Mouse (Mus musculus): ENCODE data around the gene Sympk.
A peak's percentile ranks its signal among the peaks of the same experiment; 100 is the strongest.

Gene Sympk

DNA sequence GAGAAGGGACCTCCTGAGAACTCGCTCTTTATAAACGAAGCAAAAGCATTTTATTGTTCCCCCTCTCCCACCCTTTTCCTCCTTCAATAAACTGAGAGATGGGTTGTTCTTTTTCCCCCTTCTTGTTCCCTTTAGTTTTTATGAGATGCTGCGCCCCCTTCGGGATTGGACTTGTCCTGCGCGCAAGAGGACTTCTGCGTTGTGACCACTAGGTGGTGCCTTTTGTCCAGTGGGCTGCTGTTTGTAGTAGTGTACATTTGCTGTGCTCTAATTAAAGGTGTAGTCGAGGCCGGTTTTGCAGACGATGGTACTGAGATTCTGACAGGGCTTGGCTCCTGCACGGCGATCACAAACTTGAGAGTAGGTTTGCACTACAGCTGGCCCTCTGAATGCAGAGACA, 17.7 kb upstream of the Sympk start:
- peak; percentile 82 to 95 for DNase-seq (ENCODE audit: inconsistent age in 2 of 2, low spot score in 1 of 2)

DNA sequence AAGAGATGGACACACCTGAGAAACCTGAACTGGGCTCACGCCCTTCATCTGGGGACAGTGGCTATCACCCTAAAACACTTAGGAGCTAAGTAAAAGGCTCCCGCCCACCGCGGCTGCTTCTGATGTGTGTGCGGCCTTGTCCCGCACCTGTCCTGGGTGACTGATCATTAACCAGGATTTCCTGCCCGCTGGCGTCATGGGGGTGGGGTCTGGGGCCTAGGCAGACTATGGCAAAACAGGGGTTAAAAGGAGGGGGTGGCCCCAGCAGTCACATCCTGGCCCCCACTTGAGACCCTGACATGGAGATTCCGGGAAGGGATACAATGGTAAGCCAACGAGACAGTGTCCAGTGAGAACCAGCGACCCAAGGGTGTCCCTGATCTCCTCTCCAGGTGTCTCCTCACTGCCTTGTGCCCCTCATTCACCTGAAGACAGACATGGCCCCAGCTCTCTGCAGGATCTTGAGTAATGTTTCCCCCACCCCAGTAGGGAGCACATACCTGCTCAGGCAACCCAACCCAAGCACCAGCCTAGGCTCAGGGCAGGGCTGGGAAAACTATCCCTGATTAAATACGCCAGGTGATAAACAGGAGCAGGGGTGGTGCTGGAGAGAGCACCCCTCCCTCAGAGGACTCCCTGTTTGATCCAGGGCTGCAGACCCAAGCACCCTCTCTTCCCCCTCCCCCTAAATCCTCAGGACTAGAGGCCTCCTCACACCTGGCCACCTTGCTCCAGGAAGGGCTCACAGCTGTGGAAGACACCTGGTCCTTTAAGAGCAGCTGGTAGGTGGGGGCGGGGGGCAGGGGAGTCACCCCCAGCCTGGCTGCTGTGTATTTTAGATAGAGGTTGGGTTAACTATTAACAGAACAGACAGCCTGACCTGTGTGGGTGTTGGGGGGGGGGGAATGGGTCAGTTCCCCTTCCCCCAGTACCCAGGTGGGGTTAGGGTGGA, 16.9 kb upstream of the Sympk start:
- DNase-seq (ENCODE audit: inconsistent age in 2 of 2, low spot score in 1 of 2) = peak in 1 of 2 experiments; percentile 48

DNA sequence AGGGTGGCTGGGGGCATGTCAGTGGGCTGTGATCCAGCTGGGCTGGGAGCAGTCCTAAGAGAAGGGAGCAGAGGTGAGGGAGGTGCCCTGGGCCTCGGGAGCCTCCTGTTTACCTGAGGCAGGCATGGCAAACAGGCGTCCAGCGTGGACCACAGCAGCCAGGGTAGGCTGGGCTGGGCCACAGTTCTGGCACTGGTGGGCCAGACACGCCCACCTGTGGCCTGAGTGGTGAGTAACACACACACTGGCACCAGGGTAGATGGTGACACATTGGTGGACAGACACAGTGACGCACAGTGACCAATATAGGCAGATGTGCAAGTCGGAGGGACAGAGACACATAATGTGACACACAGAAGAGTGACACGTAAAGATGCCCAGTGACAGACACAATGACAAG, 13.6 kb upstream of the Sympk start:
- DNase-seq (ENCODE audit: inconsistent age in 2 of 2, low spot score in 1 of 2) = peak in 1 of 2 experiments; percentile 56

DNA sequence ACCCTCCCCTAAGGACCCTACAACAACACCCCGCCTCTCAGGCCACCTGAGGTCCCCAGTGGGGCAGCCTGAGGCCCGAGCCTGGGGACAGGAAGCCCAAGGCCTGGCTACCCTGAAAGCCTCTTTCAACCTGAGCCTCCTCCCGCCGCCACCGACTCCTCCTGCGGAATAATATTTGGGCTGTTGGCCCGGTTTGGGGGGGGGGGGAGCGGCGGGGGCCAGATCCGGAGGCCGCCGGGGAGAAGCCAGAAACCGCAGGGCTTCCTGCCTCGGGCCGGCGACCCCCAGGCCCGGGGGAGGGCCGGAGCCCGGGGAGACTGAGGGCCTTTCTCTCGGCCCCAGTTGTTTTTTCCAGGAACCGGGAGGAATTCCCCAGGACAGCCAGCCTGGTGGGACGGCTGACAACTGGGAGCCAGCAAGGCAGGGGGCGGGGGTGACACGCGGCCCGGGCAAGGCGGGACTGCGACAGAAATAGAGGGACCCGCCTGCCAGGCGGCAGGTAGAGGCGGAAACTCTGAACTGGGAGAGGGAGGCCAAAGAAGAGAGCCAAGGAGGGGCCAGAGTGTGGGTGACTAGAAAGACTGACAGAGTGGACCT, 12.1 kb upstream of the Sympk start:
- DNase-seq (ENCODE audit: inconsistent age in 2 of 2, low spot score in 1 of 2) = peak; percentile 56 to 79

DNA sequence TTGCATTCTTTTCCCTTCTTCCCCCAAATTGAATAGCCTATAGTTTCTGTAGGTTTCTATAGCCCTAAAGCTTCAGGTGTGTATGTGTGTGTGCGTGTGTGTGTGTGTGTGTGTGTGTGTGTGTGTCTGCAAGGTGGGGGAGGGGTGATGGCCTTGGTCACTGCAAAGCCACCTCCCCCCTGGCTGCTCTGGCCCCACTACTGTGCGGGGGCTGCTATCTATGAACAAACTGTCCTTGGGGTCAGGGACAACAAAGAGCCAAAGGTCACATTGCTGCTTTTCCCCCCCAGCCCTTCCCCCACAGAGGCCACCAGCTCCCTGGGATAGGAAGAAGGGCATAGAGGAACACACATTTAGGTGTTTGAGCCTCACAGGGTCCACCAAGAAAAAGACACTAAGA, 11.3 kb upstream of the Sympk start:
- peak; percentile 52 to 58 for DNase-seq (ENCODE audit: inconsistent age in 2 of 2, low spot score in 1 of 2)

DNA sequence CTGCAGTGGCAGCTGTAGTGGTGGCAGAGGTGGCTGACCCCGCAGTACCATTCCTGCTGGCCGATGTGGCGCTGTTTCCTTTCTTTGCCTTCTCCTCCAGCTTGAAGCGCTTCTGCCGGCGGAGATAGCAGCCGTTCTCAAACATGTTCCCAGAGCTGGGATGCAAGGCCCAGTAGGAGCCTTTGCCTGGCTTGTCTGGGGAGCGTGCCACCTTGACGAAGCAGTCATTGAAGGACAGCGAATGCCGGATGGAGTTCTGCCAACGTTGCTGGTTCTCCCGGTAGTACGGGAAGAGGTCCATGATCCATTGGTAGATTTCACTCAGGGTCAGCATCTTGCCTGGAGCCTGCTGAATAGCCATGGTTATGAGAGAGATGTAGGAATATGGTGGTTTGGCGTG, 9.7 kb upstream of the Sympk start:
- no peak for DNase-seq (ENCODE audit: inconsistent age in 2 of 2, low spot score in 1 of 2)

DNA sequence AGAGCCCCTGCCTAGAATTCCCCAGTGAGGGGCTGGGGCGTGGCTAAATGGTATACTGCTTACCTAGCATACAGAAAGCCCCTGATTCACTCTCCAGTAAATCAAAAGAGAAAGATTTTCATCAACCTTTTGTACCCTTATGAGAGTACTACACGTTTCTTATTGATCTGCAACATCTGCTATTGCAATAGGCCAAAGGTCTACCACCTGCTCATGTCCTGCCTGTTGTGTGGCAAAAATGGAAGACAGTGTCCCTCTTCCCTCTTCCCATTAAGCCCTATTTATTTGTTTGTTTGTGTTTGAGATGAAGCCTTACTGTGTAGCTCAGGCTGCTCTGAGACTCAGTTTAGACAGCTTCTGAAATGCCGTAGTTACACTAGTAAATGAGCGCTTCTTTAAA, 8.1 kb upstream of the Sympk start:
- DNase-seq (ENCODE audit: inconsistent age in 2 of 2, low spot score in 1 of 2) = no peak

DNA sequence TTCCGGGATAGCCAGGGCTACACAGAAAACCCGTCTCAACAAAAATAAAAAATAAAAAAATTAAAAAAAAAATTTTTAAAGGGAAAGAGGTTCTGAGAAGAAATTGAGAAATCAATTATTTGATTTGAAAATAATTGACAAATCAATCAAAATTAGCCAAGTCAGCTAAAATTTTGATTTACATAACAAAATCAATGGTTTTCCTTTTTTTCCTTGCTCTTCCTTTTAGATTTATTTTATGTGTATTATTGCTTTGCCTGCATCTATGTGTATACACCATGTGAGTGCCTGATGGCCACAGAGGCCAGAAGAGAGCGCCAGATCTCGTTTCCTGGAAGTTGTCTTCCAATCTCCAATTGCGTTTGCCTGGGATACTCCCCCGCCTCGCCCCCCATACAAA, 6.3 kb upstream of the Sympk start:
- DNase-seq (ENCODE audit: inconsistent age in 2 of 2, low spot score in 1 of 2) = no peak

DNA sequence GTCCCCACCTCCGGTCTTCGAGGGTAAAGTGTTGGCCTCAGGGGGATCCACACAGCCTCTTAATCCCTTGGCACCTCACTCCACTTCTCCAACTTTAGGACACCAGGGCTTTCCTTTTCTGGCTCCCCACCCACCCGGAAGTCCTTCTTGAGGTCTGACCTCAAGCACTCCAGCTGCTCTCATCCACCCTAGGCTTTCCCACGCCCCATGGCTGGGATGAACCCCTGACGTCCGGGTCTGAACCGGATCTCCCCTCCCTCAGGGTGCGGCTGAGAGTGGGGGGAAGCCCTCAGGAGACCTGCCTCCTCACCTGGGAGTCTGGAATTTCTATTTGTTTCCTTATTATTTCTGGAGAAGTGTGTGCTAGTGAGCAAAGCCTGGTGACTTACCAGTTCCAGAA, 3.1 kb upstream of the Sympk start:
- DNase-seq (ENCODE audit: inconsistent age in 2 of 2, low spot score in 1 of 2) = no peak

DNA sequence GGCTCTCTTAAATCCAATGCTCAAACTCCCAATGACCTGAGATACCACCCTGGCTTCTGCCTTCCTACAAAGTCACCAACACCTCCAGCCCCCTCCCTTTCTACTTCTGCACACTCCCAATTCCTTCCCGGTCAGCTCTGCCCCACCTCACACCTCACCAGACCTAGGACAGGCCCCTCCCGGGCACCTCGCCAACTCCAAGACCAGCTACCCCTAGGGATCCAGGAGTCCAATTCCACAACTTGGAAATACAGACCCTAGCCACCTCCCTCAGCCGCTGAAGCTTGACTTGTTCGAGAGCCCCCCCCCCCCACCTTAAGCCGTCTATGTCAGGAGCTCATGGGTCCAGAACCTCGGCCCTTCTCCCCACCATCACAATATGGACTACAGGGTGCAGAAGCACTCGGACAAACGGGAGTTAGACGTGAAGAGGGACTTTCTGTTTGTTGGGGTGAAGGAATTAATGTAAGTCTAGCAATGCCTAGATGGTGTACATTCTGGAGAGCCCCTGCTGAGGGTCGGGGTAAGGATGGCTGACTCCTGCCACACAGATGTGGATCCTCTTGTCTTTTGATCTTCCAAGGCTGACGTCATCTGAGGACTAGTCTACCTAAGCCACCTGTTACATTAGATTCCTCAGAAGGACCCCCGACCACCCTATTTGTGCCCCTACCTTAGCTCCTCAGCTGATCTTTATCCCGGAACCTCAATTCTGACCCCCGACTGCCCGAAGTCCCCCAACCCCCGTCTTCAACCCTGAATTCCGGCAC, 1.8 kb upstream of the Sympk start:
- DNase-seq (ENCODE audit: inconsistent age in 2 of 2, low spot score in 1 of 2) = peak in 1 of 2 experiments; percentile 45

DNA sequence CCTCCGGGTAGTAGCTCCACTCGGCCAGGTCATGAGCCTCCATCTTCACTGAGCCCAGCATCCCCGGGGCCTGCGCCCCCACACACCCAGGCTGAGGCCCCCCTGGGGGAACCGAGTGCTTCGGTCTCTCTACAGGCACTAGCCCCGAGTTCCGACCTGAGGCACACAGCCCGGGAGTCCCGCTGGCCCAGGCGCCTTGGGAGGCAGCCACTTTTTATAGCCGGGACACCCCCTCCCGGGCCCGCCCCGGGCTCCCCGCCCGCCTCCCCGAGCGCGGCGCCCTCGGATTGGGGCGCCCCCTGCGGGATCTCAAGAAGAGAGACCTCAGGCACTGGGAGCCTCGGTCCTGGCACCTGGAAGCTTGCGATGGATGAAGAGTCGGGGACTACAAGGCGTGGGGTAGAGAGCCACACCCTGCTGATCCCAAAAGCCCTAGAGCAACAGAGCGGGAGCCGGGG, 791 bp upstream of the Sympk start, which contains the start of gene Foxa3:
Gene Foxa3 (minus strand): TSS at position 182 of the 458 bp plus-strand sequence.
- DNase-seq (ENCODE audit: inconsistent age in 2 of 2, low spot score in 1 of 2) = peak; percentile 71 to 80

DNA sequence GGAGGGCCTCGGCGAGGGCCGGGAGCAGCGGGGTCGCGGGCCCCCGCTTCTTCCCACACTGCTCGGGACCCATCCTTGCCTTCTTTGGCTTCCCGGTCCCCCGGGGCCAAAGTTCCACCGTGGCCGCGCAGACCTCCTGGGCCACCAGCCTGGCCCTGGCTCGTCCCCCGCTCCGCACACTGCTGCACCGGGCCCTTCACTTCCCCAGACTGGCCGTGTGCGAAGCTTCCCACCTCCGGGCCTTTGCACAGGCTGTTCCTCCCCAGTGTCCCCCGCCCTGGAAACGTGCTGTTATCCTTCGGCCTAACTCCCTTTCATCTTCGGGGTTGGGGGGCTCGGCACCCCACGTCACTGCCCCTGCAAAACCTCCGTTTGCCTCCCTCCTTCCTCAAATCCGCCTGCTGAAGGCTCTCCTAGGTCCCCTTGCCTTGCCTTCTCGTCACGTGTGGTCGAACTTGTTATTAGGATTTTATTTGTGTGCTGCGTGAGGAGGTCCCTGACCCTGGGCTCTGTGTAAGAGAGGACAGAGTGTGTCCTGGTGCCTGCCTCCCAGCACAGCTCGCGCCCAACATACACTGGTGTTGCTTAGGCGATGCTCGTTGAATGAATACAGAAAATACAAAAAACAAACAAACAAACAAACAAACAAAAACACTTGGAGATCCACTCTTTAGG, 541 bp downstream of the Sympk start:
- DNase-seq (ENCODE audit: inconsistent age in 2 of 2, low spot score in 1 of 2) = peak; percentile 72 to 83

DNA sequence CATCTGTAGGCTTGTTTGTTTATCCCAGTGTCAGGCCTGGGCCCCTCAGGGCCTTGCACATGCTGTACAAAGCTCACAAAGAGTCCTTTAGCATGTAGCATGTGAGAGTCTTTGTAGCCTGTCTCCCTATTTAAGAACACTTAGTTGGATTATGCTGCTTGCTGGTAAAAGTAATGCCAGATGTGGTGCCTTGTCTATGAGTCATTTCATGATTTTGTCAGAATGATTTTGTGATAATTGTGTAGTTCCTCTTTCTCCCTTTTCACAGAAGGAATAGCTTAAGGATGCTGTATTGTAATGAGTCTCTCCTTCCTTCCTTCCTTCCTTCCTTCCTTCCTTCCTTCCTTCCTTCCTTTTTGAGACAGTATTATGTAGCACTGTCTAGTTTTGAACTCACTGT, 3.9 kb downstream of the Sympk start:
- DNase-seq (ENCODE audit: inconsistent age in 2 of 2, low spot score in 1 of 2) = no peak

DNA sequence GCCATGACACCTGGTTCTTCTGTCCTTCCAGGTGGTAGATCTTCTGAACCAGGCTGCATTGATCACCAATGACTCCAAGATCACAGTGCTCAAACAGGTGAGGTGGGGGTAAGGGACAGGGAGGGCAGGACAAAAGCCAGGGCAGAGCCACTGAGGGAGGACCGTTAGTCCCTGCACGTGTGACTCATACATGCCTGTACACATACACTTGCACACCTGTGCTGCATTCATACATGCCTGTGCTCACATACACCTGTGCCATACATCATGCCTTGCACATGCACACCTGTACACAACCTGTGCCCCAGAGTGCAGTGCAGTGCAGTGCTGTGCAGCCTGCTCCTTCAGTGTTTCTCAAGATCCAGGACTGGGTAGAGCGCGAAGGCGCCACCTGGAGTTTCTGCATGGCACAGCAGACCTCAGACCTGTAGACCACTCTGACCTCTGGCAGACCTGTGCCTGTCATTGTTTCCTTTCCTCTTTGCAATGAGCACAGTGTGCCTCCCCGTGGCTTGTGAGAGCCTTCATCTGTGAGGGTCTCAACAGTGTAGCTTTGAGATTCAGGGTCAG, 5.0 kb downstream of the Sympk start:
- peak in 1 of 2 experiments; percentile 79 for DNase-seq (ENCODE audit: inconsistent age in 2 of 2, low spot score in 1 of 2)

DNA sequence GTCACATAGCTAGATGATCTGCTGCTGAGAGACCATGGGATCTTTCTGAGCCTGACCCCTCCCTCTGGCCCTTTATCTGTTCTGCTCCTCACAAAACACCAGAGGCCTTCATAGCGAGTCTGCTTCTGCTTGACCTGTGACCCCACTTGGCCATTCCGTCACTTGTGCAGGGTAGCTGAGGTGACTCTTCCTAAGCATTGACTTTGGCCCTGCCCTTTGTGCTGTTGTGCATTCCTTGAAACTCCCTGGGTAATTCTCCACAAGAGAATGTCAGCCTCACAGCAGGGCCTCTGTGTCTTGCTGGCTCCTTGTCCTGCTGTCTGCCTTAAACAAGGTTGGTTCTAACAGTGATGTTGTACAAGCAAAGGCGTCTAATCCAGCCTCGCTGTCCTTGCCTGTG, 7.5 kb downstream of the Sympk start:
- no peak for DNase-seq (ENCODE audit: inconsistent age in 2 of 2, low spot score in 1 of 2)

DNA sequence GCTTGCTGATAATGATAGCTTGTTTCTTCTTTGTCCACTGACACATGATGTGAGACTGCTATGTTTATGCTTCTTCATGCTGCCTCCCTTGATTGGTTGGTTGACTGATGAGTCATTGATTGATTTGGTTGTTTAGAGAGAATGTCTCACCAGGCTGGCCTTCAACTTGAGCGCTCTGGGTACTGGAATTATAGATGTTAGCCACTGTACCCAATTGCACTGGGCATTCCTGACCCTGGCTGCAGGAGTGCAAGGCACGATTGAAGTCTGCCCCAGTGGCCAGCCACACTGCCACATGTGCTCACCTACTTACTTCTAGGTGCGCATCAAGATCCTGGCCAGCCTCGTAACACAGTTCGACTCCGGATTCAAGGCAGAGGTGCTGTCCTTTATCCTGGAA, 20.4 kb downstream of the Sympk start:
- DNase-seq (ENCODE audit: inconsistent age in 2 of 2, low spot score in 1 of 2) = peak; percentile 60 to 81

DNA sequence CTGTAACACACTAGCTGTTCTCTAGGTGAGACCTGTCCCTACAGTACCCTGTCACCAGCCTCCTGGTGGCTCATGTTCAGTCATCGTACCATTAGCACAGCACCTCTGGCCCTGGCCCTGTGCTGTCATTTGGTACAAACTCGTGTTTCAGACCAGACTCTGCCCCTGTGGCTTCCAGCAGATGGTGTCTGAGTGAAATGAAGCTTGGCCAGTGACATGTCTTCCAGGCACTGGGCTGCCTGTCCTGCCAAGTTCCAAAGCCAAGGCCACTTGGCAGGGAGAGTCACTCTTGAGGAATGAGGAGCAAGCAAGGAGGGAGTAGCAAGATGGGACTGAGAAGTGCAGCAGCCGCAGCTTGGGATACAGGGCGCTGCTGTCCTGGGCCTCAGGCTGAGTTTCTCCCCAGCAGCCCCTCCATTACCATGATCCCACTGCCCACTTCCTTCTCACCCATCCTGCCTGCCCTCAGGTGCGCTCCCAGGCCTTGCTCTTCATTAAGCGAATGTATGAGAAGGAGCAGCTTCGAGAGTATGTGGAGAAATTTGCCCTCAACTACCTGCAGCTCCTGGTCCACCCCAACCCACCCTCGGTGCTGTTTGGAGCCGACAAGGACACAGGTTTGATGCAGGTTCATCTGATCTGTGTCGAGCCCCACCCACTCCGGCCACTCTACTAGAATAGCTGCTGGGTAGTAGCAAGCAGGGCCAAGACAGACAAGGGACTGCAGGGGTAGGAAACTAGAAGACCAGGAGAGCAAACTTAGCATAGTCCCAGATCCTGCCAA, 22.3 kb downstream of the Sympk start:
- DNase-seq (ENCODE audit: inconsistent age in 2 of 2, low spot score in 1 of 2) = peak; percentile 91 to 92

DNA sequence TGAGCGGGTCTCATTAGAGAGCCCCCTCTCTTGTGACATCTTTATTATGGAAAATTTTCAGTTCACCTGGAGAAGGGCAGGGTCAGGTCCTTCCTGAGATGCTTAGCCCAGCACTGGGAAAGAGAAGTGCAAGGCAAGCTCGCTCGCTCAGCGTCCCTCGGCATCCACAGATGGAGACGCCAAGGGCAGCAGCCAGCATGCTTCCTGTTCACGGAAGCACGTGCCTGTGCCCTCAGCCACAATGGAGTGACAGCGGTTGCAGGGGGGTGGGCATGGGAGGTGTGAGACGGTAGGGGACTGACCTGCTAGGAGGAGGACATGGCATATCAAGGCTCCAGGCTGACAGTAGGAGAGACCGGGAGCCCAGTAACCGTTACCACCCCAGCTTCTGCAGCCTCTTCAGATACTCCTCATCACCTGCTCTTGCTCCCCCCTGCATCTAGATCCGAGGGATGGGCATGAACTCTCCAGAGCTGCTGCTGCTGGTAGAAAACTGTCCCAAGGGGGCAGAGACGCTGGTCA, 23.9 kb downstream of the Sympk start:
- DNase-seq (ENCODE audit: inconsistent age in 2 of 2, low spot score in 1 of 2) = no peak

DNA sequence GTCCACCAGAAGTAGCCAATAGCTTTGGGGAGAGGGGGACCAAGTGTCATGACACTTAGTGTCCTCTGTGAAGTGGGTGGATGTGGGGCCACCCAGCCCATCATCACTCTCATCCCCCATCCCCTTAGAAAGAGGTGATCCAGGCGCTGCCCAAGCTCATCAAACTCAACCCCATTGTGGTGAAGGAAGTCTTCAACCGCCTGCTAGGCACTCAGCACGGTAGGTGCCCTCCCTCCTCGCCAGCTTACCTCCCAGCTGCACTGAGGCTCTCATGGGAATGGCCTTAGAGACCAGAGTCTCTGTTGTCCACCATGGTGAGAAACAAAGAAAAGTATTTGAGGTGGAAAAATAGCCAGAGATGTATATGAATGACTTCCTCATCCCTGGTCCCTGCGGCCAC, 25.1 kb downstream of the Sympk start:
- DNase-seq (ENCODE audit: inconsistent age in 2 of 2, low spot score in 1 of 2) = no peak

DNA sequence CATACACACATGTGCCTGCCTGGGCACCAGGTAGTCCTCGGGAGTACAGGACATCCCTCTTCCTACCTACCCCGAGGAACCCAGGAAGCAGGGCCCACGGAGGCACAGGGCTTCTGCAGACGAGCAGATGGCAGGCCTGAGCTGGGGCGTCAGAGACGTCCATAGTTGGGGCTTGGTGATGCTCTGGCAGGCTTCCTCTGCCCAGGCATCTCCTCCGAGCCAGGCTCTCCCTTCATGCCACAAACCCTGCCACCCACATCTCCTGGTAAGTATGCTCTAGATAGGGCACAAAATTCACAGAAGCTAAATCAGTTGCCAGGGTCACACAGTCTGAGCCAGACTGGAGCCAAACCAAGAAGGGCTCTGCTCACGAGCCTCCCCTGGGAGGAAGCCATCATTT, 26.0 kb downstream of the Sympk start:
- no peak for DNase-seq (ENCODE audit: inconsistent age in 2 of 2, low spot score in 1 of 2)

Measured in adrenal gland, adult (tissue).